Mouse (Mus musculus) liver, adult 2 months (tissue): ENCODE results near the gene Slc31a2. TPM values are rescaled to one million over a fixed set of nuclear protein-coding genes. Genes with fewer than 3 reads are reported as not detected.

ENCODE experiments used
- DNase-seq: peaks from one replicate; pipeline ENCODE4 v3.0.0-alpha.2; 2011; ENCODE audit warnings: low read depth, low spot score; ENCODE audit errors: extremely low read depth
- H3K27ac ChIP-seq: fragments of 200-500 bp; replicated peaks from 2 replicates; pipeline ENCODE4 v1.5.1; 2012; ENCODE audit warnings: low read depth, mild to moderate bottlenecking, control low read depth, inconsistent platforms, low read length; ENCODE audit not compliant: insufficient read depth
- H3K27me3 ChIP-seq: fragments of 200-500 bp; 2 replicates; pipeline ENCODE4 v1.6.1; 2012; ENCODE audit warnings: mild to moderate bottlenecking, moderate library complexity, low read length, inconsistent platforms; ENCODE audit not compliant: control insufficient read depth, insufficient read depth
- H3K36me3 ChIP-seq: fragments of 200-500 bp; 2 replicates; pipeline ENCODE4 v1.6.1; 2012; ENCODE audit warnings: low read length, inconsistent platforms; ENCODE audit not compliant: control insufficient read depth, insufficient read depth
- H3K4me1 ChIP-seq: fragments of 200-500 bp; 2 replicates; pipeline ENCODE4 v1.6.1; 2011; ENCODE audit warnings: low read length; ENCODE audit not compliant: control insufficient read depth, insufficient read depth
- H3K4me3 ChIP-seq: fragments of 200-500 bp; 2 replicates; pipeline ENCODE4 v1.5.1; 2011; ENCODE audit warnings: low read depth, mild to moderate bottlenecking, control low read depth, low read length, moderate library complexity; ENCODE audit not compliant: insufficient read depth
- H3K79me2 ChIP-seq: fragments of 200-500 bp; 2 replicates; pipeline ENCODE4 v1.6.1; 2012; ENCODE audit warnings: inconsistent platforms, mild to moderate bottlenecking, low read length, moderate library complexity; ENCODE audit not compliant: control insufficient read depth, insufficient read depth
- H3K9ac ChIP-seq: fragments of 200-500 bp; 2 replicates; pipeline ENCODE4 v1.6.1; 2012; ENCODE audit warnings: low read depth, mild to moderate bottlenecking, control low read depth, inconsistent platforms, low read length
- CTCF ChIP-seq: fragments of 200-500 bp; IDR thresholded peaks from 2 replicates; pipeline ENCODE4 v1.5.1; 2011; ENCODE audit warnings: low read depth, low read length, control low read depth
- POLR2A ChIP-seq: fragments of 200-500 bp; IDR thresholded peaks from 2 replicates; pipeline ENCODE4 v1.6.1; 2011; ENCODE audit warnings: low read length, control low read depth; ENCODE audit not compliant: insufficient read depth; ENCODE audit errors: extremely low read depth
- WGBS: fragments of 180-500 bp; shearing (Covaris S2); methylation state at CpG from one replicate; pipeline ENCODE4 v1.1.7; 2018; 5-methylcytosine and 5-hydroxymethylcytosine counted together
- polyA plus RNA-seq: library from polyadenylated mRNA; depleted of rRNA; stranded (reverse); fragments of >200 nt; gene quantifications from 2 replicates; pipeline ENCODE4 v1.2.3, GENCODE M21; 2012
- total RNA-seq: library from RNA; depleted of rRNA; stranded (reverse); fragments of >200 nt; gene quantifications from 2 replicates; pipeline ENCODE4 v1.2.3, GENCODE M21; 2014

Slc31a2 gene
- total and polyA plus RNA-seq, 2 experiments: 10.2 to 12.8 TPM

DNA sequence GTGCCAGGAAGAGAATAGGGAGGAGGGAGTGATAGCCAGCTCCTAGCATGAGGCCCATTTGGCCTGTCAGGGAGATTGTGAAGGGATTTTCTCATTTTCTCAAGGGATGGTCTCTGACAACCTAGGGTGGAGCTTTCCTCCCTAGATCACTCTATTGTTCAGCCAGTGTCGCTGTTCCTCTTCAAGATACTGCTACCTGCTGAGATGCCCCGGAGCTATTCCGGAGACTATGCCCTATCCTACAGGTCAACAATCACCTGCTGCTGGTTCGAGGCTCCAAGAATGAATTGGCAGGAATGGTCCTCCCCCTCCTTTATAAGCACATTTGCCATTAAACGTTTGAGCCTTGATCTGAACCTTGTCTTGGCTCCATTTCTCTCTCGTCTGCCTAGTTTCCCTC, 21.8 kb upstream of the Slc31a2 start:
- no peaks in the 10 kb centered on the region for H3K79me2 ChIP-seq
- WGBS: 67% methylated on average over 6 of the region's 6 CpGs
- H3K36me3 ChIP-seq: no peaks in the 10 kb centered on the region
- no peak overlapping the region for H3K4me3 ChIP-seq
- no peak for TF ChIP-seq POLR2A
- no peak for TF ChIP-seq CTCF
- DNase-seq: no peak
- no peak overlapping the region for H3K9ac ChIP-seq
- H3K4me1 ChIP-seq: no peaks in the 10 kb centered on the region
- no peaks in the 10 kb centered on the region for H3K27me3 ChIP-seq
- H3K27ac ChIP-seq: no peak overlapping the region

DNA sequence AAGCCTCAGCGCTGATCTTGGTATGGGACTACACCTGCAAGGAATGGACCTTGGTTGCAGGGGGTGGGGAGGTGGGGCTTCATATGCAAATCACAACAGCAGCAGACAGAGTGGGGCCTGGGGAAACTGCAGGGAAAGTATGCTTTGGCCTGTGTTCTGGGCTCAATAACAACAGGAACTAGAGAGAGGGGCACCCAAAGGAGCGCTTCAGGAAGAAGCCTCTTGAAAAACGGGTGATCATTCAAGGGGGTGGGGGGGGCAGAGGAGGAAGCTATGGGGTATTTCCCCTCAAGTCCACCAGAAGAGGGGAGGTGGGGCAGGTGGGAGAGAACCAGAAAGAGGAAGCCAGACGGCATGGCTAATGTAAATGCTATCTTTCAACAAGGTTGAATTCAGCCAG, 14.0 kb upstream of the Slc31a2 start:
- TF ChIP-seq CTCF: no peak
- TF ChIP-seq POLR2A: no peak
- Histone ChIP-seq H3K36me3 (no peaks in the 10 kb centered on the region), H3K4me1 (no peaks in the 10 kb centered on the region), H3K27ac (no peak overlapping the region), H3K4me3 (no peak overlapping the region), H3K79me2 (no peaks in the 10 kb centered on the region), H3K9ac (no peak overlapping the region), H3K27me3 (no peaks in the 10 kb centered on the region; the same call in 1 of the 2 replicates)
- no peak for DNase-seq
- 50% methylated on average over 4 of the region's 4 CpGs for WGBS

DNA sequence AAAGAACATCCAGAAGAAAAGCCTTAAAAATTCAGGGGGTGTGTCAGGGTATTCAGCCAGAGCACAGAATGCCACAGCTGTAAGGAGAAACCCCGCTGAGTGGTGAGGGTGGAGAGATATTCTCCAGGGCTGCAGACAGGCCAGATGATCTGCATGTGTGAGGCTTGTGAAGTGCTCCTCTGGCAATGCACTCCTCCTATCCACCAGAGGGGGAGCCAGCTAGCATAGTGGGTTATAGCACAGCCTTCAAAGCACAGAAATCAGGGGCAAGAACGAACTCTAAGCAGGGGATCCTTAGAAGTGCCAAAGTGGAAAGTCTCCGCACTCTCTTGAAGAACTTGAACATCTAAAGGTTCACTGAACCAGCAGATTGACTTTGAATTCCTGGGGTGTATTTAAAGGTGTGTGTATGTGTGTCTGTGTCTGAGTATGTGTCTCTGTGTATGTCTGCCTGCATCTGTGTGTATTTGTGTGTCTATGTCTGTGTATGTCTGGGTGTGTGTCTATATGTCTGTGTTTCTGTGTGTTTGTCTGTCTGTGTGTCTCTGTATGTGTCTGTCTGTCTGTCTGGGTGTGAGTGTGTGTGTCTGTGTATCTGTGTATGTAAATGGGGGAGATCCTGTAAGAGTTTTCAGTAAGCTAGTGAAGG, 11.3 kb upstream of the Slc31a2 start:
- Histone ChIP-seq H3K27me3 (no peaks in the 10 kb centered on the region; the same call in 1 of the 2 replicates), H3K4me3 (no peak overlapping the region), H3K4me1 (no peaks in the 10 kb centered on the region), H3K27ac (no peak overlapping the region), H3K79me2 (no peaks in the 10 kb centered on the region), H3K36me3 (no peaks in the 10 kb centered on the region), H3K9ac (no peak overlapping the region)
- no peak for DNase-seq
- TF ChIP-seq POLR2A (no peak), CTCF (peak; percentile 26; the same call in 1 of the 2 replicates)
- 66% methylated on average over 3 of the region's 3 CpGs for WGBS

DNA sequence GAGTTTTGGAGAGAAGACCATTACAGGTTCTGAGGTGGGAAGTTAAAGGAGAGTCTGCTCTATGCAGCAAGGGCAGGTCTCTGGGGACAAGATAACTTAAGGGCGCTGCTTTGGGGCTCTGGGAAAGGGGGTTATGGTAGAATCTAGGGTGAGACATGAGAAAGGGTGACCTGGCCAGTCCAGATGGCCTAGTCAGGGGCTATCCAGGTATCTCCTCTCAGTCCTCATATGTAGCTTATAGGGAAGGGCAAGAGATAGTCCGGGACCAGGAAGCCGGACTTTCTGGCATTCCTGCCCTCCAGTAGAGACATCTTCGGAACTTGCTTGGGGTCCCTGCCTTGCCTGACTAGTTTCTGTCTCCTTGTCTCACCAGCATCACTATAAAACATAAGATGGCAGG, 10.6 kb upstream of the Slc31a2 start:
- DNase-seq: no peak
- 89% methylated on average over 4 of the region's 4 CpGs for WGBS
- Histone ChIP-seq H3K36me3 (no peaks in the 10 kb centered on the region), H3K79me2 (no peaks in the 10 kb centered on the region), H3K27me3 (no peaks in the 10 kb centered on the region; the same call in 1 of the 2 replicates), H3K27ac (no peak overlapping the region), H3K9ac (no peak overlapping the region), H3K4me1 (no peaks in the 10 kb centered on the region), H3K4me3 (no peak overlapping the region)
- TF ChIP-seq CTCF (no peak), POLR2A (no peak)

DNA sequence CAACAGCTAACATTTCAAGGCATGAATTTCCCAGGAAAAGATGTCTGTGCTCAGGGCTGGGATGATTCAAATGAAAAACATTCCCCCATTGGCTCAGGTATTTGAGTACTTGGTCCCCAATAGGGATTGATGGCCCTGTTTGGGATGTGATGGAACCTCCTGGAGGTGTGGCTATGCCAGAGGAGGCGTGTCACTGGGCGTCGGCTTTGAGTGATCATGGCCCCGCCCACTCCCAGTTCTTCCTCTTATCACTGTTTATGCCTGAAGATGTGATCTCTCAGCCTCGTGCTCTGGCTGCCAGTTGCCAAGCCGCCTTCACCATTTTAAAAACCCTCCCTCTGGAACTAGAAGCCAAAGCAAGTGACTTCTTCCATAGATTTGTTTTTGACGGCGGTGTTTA, 7.8 kb upstream of the Slc31a2 start:
- TF ChIP-seq CTCF: no peak
- TF ChIP-seq POLR2A: no peak
- Histone ChIP-seq H3K27me3 (no peaks in the 10 kb centered on the region; the same call in 1 of the 2 replicates), H3K36me3 (no peaks in the 10 kb centered on the region), H3K4me1 (no peaks in the 10 kb centered on the region), H3K79me2 (no peaks in the 10 kb centered on the region), H3K4me3 (no peak overlapping the region), H3K27ac (no peak overlapping the region), H3K9ac (no peak overlapping the region)
- WGBS: 58% methylated on average over 8 of the region's 8 CpGs
- DNase-seq: no peak

DNA sequence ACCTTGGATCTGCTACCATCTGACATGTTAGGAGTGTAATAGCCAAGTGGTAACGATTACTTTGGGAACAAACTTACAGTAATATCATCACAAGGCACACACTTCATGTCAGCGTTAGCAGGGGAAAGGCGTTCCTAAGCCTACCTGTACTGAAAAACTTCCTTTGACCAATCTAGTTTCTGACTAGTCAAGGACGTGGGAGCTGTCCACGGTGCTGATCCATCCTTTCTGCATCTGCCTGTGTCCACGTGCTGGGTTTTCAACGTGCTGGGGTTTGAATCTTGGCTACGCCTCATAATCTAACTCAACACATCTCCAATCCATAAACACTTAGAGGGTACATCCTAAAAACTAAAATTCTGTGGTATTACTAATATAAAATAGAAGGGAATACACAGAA, 5.4 kb upstream of the Slc31a2 start:
- no peaks in the 10 kb centered on the region for H3K79me2 ChIP-seq
- H3K4me1 ChIP-seq: no peaks in the 10 kb centered on the region
- DNase-seq: peak; percentile 11
- no peak overlapping the region for H3K9ac ChIP-seq
- 21% methylated on average over 8 of the region's 8 CpGs for WGBS
- TF ChIP-seq POLR2A: no peak
- no peak for TF ChIP-seq CTCF
- H3K36me3 ChIP-seq: no peaks in the 10 kb centered on the region
- H3K4me3 ChIP-seq: no peak overlapping the region
- no peaks in the 10 kb centered on the region for H3K27me3 ChIP-seq
- no peak overlapping the region for H3K27ac ChIP-seq
